Mouse (Mus musculus): ENCODE data around the gene Twsg1. TPM values are rescaled to one million over a fixed set of nuclear protein-coding genes. Genes with fewer than 3 reads are reported as not detected.

Twsg1 gene
- polyA plus RNA-seq, 1 experiment from 2014 or later = 16.9 TPM

GRCm38 (mm10) chr17:65956993-65957781, 6.2 kb upstream of the Twsg1 start:
- no peak for ATAC-seq (ENCODE audit: low read depth)
- Histone ChIP-seq H3K36me3 (ENCODE audit: control insufficient read depth, insufficient read depth) (no peaks in the 10 kb centered on the region), H3K9me3 (replicated peaks; ENCODE audit: control insufficient read depth, low read length) (no peaks in the 10 kb centered on the region), H3K4me3 (ENCODE audit: low read depth, low read length) (no peak overlapping the region), H3K27me3 (ENCODE audit: control insufficient read depth, insufficient read depth, low read depth, low read length) (no peaks in the 10 kb centered on the region), H3K9ac (ENCODE audit: low read depth, low read length) (no peak overlapping the region), H3K4me1 (ENCODE audit: control insufficient read depth, low read depth, low read length) (no peaks in the 10 kb centered on the region), H3K4me2 (ENCODE audit: low read depth, low read length) (no peak overlapping the region), H3K27ac (ENCODE audit: low read length) (no peak overlapping the region)
- WGBS (ENCODE audit: insufficient replicate concordance) = 48% methylated on average over 14 of the region's 14 CpGs

DNA sequence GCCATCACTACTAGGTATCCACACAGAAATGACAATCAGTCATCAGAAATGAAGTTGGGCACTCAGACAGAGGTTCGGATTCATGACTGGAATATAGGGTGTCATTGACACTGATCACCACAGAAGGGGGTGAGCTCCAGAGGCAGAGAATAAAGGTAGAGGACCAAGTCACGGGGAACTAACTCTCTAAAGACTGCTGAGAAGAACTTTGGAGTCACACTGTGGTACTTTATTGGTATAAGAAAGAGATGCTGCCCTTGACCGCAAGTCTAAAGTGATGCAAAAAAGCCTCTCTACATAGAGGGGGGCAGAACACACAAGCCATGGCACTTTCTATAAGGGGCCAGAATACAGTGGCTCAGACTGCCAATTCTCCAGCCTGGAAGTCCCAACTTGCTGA, 5.1 kb upstream of the Twsg1 start:
- ATAC-seq (ENCODE audit: low read depth) = no peak
- Histone ChIP-seq H3K27ac (ENCODE audit: low read length) (no peak overlapping the region), H3K4me1 (ENCODE audit: control insufficient read depth, low read depth, low read length) (peaks cover 4% of the 10 kb centered on the region), H3K9ac (ENCODE audit: low read depth, low read length) (no peak overlapping the region), H3K36me3 (ENCODE audit: control insufficient read depth, insufficient read depth) (no peaks in the 10 kb centered on the region), H3K27me3 (ENCODE audit: control insufficient read depth, insufficient read depth, low read depth, low read length) (no peaks in the 10 kb centered on the region), H3K9me3 (replicated peaks; ENCODE audit: control insufficient read depth, low read length) (no peaks in the 10 kb centered on the region), H3K4me3 (ENCODE audit: low read depth, low read length) (no peak overlapping the region), H3K4me2 (ENCODE audit: low read depth, low read length) (no peak overlapping the region)
- WGBS (ENCODE audit: insufficient replicate concordance) = 76% methylated on average over 3 of the region's 3 CpGs

DNA sequence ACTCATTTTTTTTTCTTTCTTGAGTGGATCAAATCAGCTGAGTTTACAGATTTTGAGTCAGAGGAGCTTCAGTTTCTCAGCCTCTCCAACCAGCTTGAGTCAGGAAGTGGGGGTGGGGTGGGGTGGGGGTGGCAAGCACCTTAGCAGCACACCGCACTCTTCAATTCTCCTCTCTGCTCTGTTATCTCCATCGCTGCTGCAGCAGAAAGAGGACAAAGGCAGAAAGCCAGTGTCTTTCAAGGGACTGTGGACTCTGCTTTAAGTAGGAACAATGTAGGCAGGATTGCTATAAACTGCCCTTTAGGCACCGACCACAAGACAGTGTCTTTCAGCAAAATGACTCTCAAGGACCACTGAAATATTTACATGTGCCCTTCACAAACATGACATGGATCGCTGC, 2.9 kb upstream of the Twsg1 start:
- Histone ChIP-seq H3K4me3 (ENCODE audit: low read depth, low read length) (no peak overlapping the region), H3K9ac (ENCODE audit: low read depth, low read length) (no peak overlapping the region), H3K9me3 (replicated peaks; ENCODE audit: control insufficient read depth, low read length) (no peaks in the 10 kb centered on the region), H3K4me1 (ENCODE audit: control insufficient read depth, low read depth, low read length) (peaks cover 10% of the 10 kb centered on the region), H3K4me2 (ENCODE audit: low read depth, low read length) (no peak overlapping the region), H3K27ac (ENCODE audit: low read length) (no peak overlapping the region), H3K36me3 (ENCODE audit: control insufficient read depth, insufficient read depth) (no peaks in the 10 kb centered on the region), H3K27me3 (ENCODE audit: control insufficient read depth, insufficient read depth, low read depth, low read length) (no peaks in the 10 kb centered on the region)
- no peak for ATAC-seq (ENCODE audit: low read depth)
- 38% methylated on average over 4 of the region's 4 CpGs for WGBS (ENCODE audit: insufficient replicate concordance)

DNA sequence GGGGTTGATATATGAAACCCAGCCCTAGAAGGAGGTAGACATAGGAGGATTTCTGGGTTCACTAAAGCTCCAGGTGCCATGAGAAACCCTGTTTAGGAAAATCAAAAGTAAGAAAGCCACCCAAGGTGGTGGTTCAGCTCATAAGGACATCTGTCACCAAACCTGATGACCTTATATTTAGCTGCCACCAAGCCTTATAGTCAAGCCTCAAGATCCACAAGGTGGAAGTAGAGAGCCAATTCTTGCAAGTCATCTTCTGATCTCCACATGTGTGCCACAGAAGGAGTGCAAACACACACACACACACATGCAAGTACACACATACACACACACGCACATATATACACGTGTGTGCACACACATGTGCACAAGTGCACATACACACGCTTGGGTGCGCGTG, 1.1 kb upstream of the Twsg1 start:
- WGBS (ENCODE audit: insufficient replicate concordance) = 69% methylated on average over 5 of the region's 5 CpGs
- Histone ChIP-seq H3K27me3 (ENCODE audit: control insufficient read depth, insufficient read depth, low read depth, low read length) (no peaks in the 10 kb centered on the region), H3K4me1 (ENCODE audit: control insufficient read depth, low read depth, low read length) (peaks cover 10% of the 10 kb centered on the region), H3K4me2 (ENCODE audit: low read depth, low read length) (no peak overlapping the region), H3K27ac (ENCODE audit: low read length) (no peak overlapping the region), H3K4me3 (ENCODE audit: low read depth, low read length) (no peak overlapping the region), H3K9me3 (replicated peaks; ENCODE audit: control insufficient read depth, low read length) (no peaks in the 10 kb centered on the region), H3K36me3 (ENCODE audit: control insufficient read depth, insufficient read depth) (no peaks in the 10 kb centered on the region), H3K9ac (ENCODE audit: low read depth, low read length) (no peak overlapping the region)
- ATAC-seq (ENCODE audit: low read depth) = no peak

- WGBS (ENCODE audit: insufficient replicate concordance) = 34% methylated on average over 7 of the region's 7 CpGs
- ATAC-seq (ENCODE audit: low read depth) = no peak
- H3K9me3 ChIP-seq (replicated peaks; ENCODE audit: control insufficient read depth, low read length) = no peaks in the 10 kb centered on the region
- peak overlapping the region; percentile 92 for H3K9ac ChIP-seq (ENCODE audit: low read depth, low read length)
- H3K27ac ChIP-seq (ENCODE audit: low read length) = peak overlapping the region; percentile 85
- H3K4me2 ChIP-seq (ENCODE audit: low read depth, low read length) = peak overlapping the region; percentile 91
- no peaks in the 10 kb centered on the region for H3K27me3 ChIP-seq (ENCODE audit: control insufficient read depth, insufficient read depth, low read depth, low read length)
- H3K4me3 ChIP-seq (ENCODE audit: low read depth, low read length) = peak overlapping the region; percentile 90
- no peaks in the 10 kb centered on the region for H3K36me3 ChIP-seq (ENCODE audit: control insufficient read depth, insufficient read depth)
- H3K4me1 ChIP-seq (ENCODE audit: control insufficient read depth, low read depth, low read length) = peaks cover 10% of the 10 kb centered on the region
Measured at GRCm38 (mm10) chr17:65950183-65950582, 843 bp downstream of the Twsg1 start.

- H3K27me3 ChIP-seq (ENCODE audit: control insufficient read depth, insufficient read depth, low read depth, low read length) = no peaks in the 10 kb centered on the region
- 86% methylated on average over 8 of the region's 8 CpGs for WGBS (ENCODE audit: insufficient replicate concordance)
- H3K27ac ChIP-seq (ENCODE audit: low read length) = no peak overlapping the region
- no peaks in the 10 kb centered on the region for H3K9me3 ChIP-seq (replicated peaks; ENCODE audit: control insufficient read depth, low read length)
- no peak overlapping the region for H3K4me3 ChIP-seq (ENCODE audit: low read depth, low read length)
- H3K4me2 ChIP-seq (ENCODE audit: low read depth, low read length) = no peak overlapping the region
- H3K4me1 ChIP-seq (ENCODE audit: control insufficient read depth, low read depth, low read length) = peaks cover 10% of the 10 kb centered on the region
- no peaks in the 10 kb centered on the region for H3K36me3 ChIP-seq (ENCODE audit: control insufficient read depth, insufficient read depth)
- no peak overlapping the region for H3K9ac ChIP-seq (ENCODE audit: low read depth, low read length)
- ATAC-seq (ENCODE audit: low read depth) = no peak
Measured at GRCm38 (mm10) chr17:65947307-65947706, 3.7 kb downstream of the Twsg1 start.

DNA sequence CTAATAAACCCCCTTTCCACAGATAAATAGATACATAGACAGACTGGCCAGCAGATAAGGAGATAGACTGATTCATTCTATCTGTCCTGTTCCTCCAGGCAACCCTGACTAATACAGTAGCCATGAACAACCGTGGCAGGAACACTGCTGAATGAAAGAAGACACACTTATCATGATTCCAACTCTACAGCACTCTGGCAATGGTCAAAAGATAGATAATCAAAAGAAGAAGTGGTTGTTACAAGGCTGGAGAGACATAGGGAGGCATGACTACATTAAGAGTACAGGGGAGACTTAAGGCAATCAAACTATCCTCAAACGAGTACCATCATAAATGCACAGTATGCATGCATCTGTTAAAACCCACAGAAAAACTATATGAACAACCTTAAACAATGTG, 5.6 kb downstream of the Twsg1 start:
- Histone ChIP-seq H3K4me3 (ENCODE audit: low read depth, low read length) (no peak overlapping the region), H3K27ac (ENCODE audit: low read length) (no peak overlapping the region), H3K27me3 (ENCODE audit: control insufficient read depth, insufficient read depth, low read depth, low read length) (no peaks in the 10 kb centered on the region), H3K4me2 (ENCODE audit: low read depth, low read length) (no peak overlapping the region), H3K4me1 (ENCODE audit: control insufficient read depth, low read depth, low read length) (peaks cover 11% of the 10 kb centered on the region), H3K9me3 (replicated peaks; ENCODE audit: control insufficient read depth, low read length) (no peaks in the 10 kb centered on the region), H3K9ac (ENCODE audit: low read depth, low read length) (no peak overlapping the region), H3K36me3 (ENCODE audit: control insufficient read depth, insufficient read depth) (no peaks in the 10 kb centered on the region)
- no peak for ATAC-seq (ENCODE audit: low read depth)
- WGBS (ENCODE audit: insufficient replicate concordance) = 44% methylated on average over 2 of the region's 2 CpGs

GRCm38 (mm10) chr17:65942394-65942793, 8.6 kb downstream of the Twsg1 start:
- H3K27me3 ChIP-seq (ENCODE audit: control insufficient read depth, insufficient read depth, low read depth, low read length) = no peaks in the 10 kb centered on the region
- 0 out of 2 replicates have a peak overlapping the region, but pooled peaks have one; percentile 16 for H3K27ac ChIP-seq (ENCODE audit: low read length)

DNA sequence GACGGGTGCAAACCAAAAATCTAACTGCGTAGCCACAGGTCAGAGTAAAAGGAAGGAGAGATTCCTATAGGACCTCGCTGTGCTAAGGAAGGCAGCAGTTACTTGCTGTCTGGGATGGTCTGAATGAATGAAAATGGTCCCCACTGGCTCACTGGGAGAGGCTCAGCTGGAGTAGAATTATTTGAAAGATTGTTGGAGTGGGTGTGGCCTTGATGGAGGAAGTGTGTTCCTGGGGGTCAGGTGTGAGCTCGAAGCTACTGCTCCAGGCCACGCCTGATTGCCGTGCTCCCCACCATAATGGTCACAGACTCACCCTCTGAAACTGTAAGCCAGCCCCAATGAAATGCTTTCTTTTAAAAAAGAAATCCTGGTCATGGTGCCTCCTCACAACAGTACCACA, 9.8 kb downstream of the Twsg1 start:
- Histone ChIP-seq H3K36me3 (ENCODE audit: control insufficient read depth, insufficient read depth) (no peaks in the 10 kb centered on the region), H3K9me3 (replicated peaks; ENCODE audit: control insufficient read depth, low read length) (no peaks in the 10 kb centered on the region), H3K4me1 (ENCODE audit: control insufficient read depth, low read depth, low read length) (peaks cover 6% of the 10 kb centered on the region), H3K27me3 (ENCODE audit: control insufficient read depth, insufficient read depth, low read depth, low read length) (no peaks in the 10 kb centered on the region), H3K4me2 (ENCODE audit: low read depth, low read length) (no peak overlapping the region), H3K9ac (ENCODE audit: low read depth, low read length) (no peak overlapping the region), H3K4me3 (ENCODE audit: low read depth, low read length) (no peak overlapping the region), H3K27ac (ENCODE audit: low read length) (no peak overlapping the region)
- no peak for ATAC-seq (ENCODE audit: low read depth)
- 66% methylated on average over 6 of the region's 6 CpGs for WGBS (ENCODE audit: insufficient replicate concordance)

More at GRCm38 (mm10) chr17:65942394-65942793, 8.6 kb downstream of the Twsg1 start:
- H3K9ac ChIP-seq (ENCODE audit: low read depth, low read length) = no peak overlapping the region
- 65% methylated on average over 4 of the region's 4 CpGs for WGBS (ENCODE audit: insufficient replicate concordance)
- no peak overlapping the region for H3K4me3 ChIP-seq (ENCODE audit: low read depth, low read length)
- H3K36me3 ChIP-seq (ENCODE audit: control insufficient read depth, insufficient read depth) = no peaks in the 10 kb centered on the region
- no peaks in the 10 kb centered on the region for H3K9me3 ChIP-seq (replicated peaks; ENCODE audit: control insufficient read depth, low read length)
- no peak overlapping the region for H3K4me2 ChIP-seq (ENCODE audit: low read depth, low read length)
- peak; percentile 54; the same call in 1 of the 2 replicates for ATAC-seq (ENCODE audit: low read depth)
- H3K4me1 ChIP-seq (ENCODE audit: control insufficient read depth, low read depth, low read length) = peaks cover 6% of the 10 kb centered on the region
